Mouse (Mus musculus) frontal cortex, adult (tissue): ENCODE results near the gene Tex37.

ENCODE experiments used
- ATAC-seq: cut with Nextera tagmentation; 2 replicates; pipeline ENCODE4 v1.9.2; 2017; ENCODE audit warnings: mild to moderate bottlenecking, moderate library complexity, mixed read lengths; ENCODE audit not compliant: low TSS enrichment

The Tex37 gene

GRCm38 (mm10) chr6:70918827-70919226 is at the start of gene Tex37:
Gene Tex37 (minus strand): TSS chr6:70918927.
- no peak for ATAC-seq

GRCm38 (mm10) chr6:70968291-70968690 is 49.6 kb upstream of the Tex37 start:
- ATAC-seq, result no peak

- no peak for ATAC-seq
Measured at GRCm38 (mm10) chr6:70967422-70967821, 48.7 kb upstream of the Tex37 start.

GRCm38 (mm10) chr6:70965694-70966093 is 47.0 kb upstream of the Tex37 start:
- ATAC-seq, result no peak

GRCm38 (mm10) chr6:70964116-70964830 is 45.5 kb upstream of the Tex37 start:
- ATAC-seq, result no peak

GRCm38 (mm10) chr6:70957341-70957940 is 38.7 kb upstream of the Tex37 start:
- no peak for ATAC-seq

- no peak; the same call in 1 of the 2 replicates for ATAC-seq
Measured at GRCm38 (mm10) chr6:70956936-70957335, 38.2 kb upstream of the Tex37 start.

GRCm38 (mm10) chr6:70956285-70956912 is 37.7 kb upstream of the Tex37 start, which contains the start of gene Foxi3:
Gene Foxi3 (plus strand): TSS chr6:70956531.
- ATAC-seq, result no peak; the same call in 1 of the 2 replicates

GRCm38 (mm10) chr6:70955841-70956240 is 37.1 kb upstream of the Tex37 start:
- ATAC-seq, result no peak

GRCm38 (mm10) chr6:70955291-70955800 is 36.6 kb upstream of the Tex37 start:
- ATAC-seq, result no peak

GRCm38 (mm10) chr6:70954040-70954439 is 35.3 kb upstream of the Tex37 start:
- no peak for ATAC-seq

GRCm38 (mm10) chr6:70953274-70953673 is 34.5 kb upstream of the Tex37 start:
- no peak for ATAC-seq

GRCm38 (mm10) chr6:70931801-70932200 is 13.1 kb upstream of the Tex37 start:
- ATAC-seq, result no peak

- ATAC-seq, result peak; percentile 94
Measured at GRCm38 (mm10) chr6:70921274-70922074, 2.7 kb upstream of the Tex37 start.

GRCm38 (mm10) chr6:70912396-70912765 is 6.3 kb downstream of the Tex37 start:
- ATAC-seq, result peak; percentile 62

GRCm38 (mm10) chr6:70911668-70912395 is 6.9 kb downstream of the Tex37 start:
- peak; percentile 88 for ATAC-seq

- ATAC-seq, result no peak
Measured at GRCm38 (mm10) chr6:70910285-70910684, 8.4 kb downstream of the Tex37 start.

GRCm38 (mm10) chr6:70909572-70909971 is 9.2 kb downstream of the Tex37 start:
- ATAC-seq, result no peak

GRCm38 (mm10) chr6:70903689-70904088 is 15.0 kb downstream of the Tex37 start:
- ATAC-seq, result no peak

- ATAC-seq, result no peak
Measured at GRCm38 (mm10) chr6:70899594-70900003, 19.1 kb downstream of the Tex37 start.

- ATAC-seq, result no peak
Measured at GRCm38 (mm10) chr6:70898166-70898565, 20.6 kb downstream of the Tex37 start.
